Mouse (Mus musculus): Measurements from ENCODE around the gene Irgq.

Gene Irgq

DNA sequence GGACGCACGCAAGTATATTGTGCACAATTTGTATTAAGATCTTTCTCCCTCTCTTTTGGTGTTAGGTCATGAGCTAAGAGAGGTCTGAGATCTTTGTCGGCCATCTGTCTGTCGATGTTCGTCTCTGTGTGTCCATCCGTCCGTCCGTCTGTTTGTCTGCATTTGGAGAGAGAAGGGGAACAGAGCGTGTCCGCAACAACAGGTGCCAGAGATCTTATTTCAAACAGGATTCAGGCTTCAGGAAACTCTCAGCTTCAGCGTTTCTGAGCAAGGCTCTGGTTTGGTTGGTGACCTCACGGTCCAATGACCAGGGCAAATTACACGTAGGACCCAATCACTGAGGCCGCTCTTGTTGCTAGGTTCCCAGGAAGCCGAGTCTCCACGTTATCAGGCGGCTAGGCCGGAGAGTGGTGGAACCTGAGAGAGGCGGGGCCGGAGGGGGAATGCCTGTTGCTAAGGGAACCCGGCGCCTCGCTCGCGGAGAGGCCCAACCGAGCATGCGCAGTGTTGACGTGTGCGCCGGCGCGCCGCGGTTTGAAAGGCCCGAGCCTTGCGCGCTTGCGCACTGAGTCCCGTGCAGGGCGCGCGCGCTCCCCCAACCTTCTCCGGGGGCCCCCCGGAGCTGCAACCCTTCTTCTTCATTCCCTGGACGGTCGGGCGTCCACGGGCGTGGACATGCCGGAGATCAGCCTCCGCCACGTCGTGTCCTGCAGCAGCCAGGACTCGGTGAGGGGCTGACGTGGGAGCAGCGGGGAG is 16.3 kb downstream of the Irgq start:
- DNase-seq (ENCODE audit: low read depth) = peak; percentile 99

DNA sequence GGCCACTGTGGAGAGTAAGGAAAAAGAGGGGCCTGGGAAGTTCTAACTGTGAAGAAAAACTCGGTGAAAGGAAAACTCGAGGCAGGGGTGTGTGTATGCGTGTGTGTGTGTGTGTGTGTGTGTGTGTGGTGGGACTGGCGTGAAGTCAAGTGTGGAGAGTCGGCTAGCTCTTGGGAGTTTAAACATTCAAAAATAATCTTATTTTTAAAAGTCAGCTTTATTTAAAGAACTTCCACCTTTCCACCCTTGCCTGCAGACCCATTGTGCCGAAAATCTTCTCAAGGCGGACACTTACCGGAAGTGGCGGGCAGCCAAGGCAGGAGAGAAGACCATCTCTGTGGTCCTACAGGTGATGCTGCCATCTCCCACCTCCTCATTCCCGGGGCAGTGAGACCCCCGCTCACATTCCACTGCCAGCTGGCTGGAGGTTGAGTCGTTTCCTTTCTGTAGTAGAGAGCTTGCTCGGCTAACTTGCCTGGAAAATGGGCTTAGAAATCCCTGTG is 17.1 kb downstream of the Irgq start:
- no peak for DNase-seq (ENCODE audit: low read depth)

DNA sequence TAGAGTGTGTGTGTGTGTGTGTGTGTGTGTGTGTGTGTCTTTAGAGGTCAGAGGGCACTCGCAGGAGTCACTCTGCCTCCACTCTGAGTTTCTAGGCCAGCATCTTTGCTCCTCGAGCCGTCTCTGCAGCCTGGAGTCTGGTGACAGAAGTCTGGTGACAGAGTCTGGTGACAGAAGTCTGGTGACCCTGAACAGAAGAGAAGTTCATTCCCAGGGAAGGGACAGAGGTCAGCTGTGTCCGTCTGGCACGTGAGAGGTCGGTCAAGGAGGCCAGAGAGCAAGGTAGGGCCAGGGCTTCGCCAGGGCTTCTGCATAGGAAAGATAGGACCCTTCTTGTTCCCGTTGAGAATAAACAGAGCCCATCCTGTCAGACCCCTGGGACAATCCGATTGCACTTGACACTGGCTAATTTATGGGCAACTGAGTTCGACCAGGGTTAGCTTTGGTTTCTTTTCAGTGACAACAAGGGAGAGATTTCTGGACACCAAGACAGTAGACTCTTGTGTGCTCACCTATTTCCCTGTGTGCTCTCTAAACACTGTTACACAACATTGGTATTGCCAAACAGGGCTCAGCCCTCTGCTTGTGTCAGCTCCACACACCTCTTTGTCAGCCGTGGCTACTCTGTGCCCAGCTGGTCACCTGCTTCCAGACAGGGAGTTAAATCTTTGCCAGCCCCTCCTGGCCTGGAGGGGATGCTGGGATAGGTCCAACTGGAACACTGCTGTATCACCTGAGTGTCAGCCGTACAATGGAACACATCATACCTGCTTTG is 21.7 kb downstream of the Irgq start:
- DNase-seq (ENCODE audit: low read depth) = no peak

- DNase-seq (ENCODE audit: low read depth) = no peak
Measured at GRCm38 (mm10) chr7:24555786-24556185, 25.3 kb downstream of the Irgq start.

DNA sequence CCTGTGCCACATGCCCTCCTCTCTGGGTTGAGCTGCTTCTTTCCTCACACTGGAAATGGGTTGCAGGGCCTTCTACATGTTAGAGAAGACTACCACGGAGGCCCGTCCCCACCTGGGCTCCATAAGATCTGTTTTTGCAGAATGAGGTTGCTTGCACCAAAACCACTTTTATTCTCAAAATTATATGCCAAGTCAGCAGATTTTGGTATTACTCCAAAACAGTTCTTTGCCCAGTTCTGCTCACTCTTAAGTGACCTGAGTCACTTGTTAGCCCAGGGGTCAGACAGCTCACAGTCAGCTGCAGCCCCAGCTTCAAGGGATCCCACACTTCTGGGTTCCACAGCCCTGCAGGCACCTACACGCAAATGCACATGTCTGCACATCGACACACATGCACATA is 31.0 kb downstream of the Irgq start:
- DNase-seq (ENCODE audit: low read depth) = no peak

- no peak for DNase-seq (ENCODE audit: low read depth)
Measured at GRCm38 (mm10) chr7:24563191-24563836, 32.8 kb downstream of the Irgq start.

DNA sequence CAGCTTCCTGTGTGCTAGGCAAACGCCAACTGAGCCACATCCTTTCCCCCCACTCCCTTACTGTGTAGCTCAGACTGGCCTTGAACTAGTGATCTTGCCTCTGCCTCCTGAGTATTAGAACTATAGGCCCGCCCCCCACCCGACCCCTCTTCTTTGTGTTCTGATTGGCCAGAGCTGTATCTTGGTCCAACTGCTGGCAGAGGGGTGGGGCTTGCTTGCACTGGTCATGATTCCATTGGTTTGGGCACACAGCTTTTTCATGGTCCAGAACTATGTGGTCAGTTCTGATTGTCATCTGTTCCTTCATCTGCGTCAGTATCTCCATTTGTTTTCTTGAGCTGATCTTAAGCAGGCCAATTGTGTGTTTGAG is 33.3 kb downstream of the Irgq start:
- no peak for DNase-seq (ENCODE audit: low read depth)

DNA sequence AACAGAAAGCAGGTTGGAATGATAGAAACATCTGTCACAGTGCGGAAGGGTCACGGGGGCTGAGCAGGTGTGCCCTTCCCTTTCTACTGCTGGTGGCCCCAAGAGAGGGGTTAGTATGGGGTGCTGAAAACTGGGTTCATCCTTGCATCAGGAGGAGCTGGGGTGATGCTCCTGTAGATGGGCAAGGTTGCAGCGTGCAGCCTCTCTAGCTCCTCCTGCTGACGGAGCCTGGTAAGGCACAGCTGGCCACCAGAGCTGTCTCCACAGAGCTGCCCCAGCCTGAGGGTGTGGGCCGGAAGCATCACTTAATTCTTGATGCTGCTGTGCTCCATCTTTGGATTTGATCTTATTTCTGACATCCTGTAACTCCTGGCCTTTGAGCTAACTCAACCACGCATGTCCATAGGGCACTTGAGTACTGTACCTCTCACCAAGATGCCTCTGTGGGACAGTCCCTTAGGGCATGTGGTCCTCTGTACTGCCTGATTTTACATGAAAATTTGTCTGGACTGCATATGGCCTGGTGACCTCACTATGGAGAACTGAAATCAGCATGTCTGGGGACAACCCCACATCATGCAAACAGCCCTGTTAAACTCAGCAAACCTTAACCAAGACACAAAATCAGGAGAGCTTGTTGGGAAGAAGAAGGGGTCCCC is 34.2 kb downstream of the Irgq start:
- DNase-seq (ENCODE audit: low read depth) = peak; percentile 84

DNA sequence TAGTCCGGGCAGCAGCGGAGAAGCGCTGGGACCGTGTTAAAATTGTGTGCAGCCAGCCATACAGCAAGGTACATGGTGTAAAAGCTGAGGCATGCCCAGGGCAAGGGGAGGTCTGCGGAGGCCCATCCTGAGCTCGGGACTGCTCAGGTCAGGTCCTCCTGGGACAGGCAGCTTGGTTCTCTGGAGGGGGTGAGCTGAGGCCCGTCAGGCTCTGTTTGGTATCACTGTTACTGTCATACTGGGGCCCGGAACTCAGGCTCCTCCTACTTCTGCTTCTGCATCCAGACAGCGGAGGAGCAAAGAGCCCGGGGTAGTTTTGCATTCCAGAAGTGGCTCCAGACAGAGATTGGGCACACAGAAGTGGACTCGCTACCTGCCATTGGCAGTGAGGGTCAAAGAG is 35.1 kb downstream of the Irgq start:
- no peak for DNase-seq (ENCODE audit: low read depth)

DNA sequence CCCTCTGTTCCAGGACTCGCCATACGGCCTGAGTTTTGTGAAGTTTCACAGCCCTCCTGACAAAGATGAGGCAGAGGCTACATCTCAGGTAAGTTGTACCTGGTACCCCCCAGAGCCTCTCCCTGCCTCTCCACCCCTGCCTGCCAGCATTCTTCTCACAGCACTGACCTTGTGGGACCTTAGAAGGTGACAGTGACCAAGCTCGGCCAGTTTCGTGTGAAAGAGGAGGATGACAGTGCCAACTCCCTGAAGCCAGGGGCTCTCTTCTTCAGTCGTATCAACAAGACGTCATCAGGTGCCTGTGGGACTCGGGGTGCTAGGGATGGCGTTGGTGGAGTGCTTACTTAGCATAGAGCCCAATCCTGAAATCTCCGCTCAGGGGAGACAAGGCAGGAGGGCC is 35.7 kb downstream of the Irgq start:
- no peak for DNase-seq (ENCODE audit: low read depth)

- DNase-seq (ENCODE audit: low read depth) = no peak
Measured at GRCm38 (mm10) chr7:24568512-24568911, 38.0 kb downstream of the Irgq start.

GRCm38 (mm10) chr7:24571071-24571470 is 40.6 kb downstream of the Irgq start:
- no peak for DNase-seq (ENCODE audit: low read depth)

GRCm38 (mm10) chr7:24572455-24572854 is 42.0 kb downstream of the Irgq start:
- DNase-seq (ENCODE audit: low read depth) = peak; percentile 13

- peak; percentile 61 for DNase-seq (ENCODE audit: low read depth)
Measured at GRCm38 (mm10) chr7:24574224-24574796, 43.8 kb downstream of the Irgq start.

DNA sequence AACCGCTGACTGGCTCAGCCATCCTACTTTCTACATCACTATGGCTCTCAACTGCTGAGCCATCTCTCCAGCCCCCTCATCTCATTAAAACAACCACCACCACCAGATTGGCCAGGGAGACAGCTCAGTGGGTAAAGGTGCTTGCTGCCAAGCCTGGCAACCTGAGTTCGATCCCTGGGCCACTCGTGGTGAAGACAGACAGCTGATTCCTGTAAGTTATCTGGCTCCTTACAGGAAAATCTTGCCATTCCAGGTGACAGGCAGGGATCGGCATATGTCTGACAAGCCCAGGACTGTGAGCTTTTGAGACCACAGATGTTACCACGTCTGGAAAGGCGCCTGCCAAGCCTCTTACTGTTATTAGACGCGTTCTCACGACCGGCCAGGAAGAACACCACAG is 47.3 kb downstream of the Irgq start:
- DNase-seq (ENCODE audit: low read depth) = no peak

DNA sequence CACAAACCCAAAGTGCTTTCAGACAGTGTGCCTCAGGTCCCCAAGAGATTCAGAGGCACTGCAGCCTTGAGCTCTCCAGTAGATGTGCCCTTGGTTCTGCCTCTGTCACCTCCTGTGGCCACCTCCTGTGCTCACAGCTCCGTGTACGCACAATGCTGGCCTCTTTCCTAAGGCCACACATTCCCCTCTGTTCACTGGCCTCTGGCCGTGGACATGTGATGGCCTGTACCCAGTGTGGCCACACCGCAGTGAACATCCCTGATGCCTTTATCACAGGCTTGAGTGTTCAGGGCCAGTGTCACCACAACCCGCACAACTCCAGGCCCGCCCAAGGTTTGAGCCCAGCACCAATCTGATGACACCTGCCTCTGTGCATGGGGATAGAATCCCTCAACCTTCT is 54.4 kb downstream of the Irgq start:
- DNase-seq (ENCODE audit: low read depth) = no peak

- no peak for DNase-seq (ENCODE audit: low read depth)
Measured at GRCm38 (mm10) chr7:24585995-24586394, 55.5 kb downstream of the Irgq start.

DNA sequence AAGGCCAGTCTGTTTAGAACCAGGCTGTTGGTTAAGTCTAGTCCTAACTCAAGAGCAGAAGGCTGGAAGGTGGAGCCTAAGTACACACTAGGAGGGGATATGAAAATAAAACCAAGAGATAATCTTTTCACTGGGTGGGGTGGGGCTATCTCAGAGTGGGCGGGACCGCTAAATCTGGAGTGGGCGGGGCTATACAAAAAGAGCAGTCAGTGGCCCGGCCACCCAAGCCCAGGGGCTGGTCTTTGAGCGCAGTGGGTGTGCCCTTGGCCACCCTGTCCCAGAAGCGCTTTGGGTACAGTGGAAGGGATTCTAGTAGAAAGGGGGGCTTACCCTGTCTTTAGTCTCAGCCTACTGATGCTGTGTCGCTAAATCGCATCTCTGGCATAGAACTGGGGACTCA is 56.3 kb downstream of the Irgq start:
- no peak for DNase-seq (ENCODE audit: low read depth)

DNA sequence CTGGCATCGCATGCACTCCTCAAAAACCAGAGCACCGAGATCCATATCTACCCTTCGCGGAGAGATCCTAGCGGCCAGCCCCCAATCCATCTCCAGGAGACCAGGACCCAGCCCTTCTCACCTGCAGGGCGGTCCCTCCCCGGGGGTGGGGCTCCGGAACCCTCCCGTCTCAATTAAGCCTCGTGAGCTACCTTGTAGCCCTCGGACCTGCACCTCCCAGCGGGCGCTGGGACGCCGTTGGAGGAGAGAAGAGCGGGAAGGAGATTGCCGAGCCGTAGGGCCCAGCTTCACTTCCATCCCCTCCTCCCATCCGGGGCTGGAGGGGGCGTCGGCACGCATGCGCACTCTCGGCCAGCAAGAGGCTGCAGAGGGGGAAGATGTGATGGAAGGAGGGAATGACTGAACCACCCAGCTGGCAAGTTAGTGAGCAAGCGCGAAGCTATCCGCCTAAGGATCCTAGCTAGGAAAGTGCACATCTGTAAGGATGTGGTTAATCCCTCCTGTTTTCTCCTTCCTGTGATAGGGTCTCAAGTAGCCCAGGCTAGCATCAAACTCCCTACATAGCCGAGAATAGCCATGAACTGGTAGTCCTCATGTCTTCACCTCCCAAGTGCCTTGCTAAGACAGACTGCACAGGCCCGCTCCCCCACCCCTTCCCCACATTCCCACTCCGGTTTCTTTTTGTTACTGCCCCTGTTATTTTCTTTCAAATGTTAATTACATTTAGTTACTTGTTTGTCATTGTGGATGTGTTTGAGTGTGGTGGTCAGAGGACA is 57.0 kb downstream of the Irgq start, which contains the start of the genes Ethe1 and Zfp575:
Gene Ethe1 (plus strand): TSS at position 214 of the 776 bp plus-strand sequence.
Gene Zfp575 (minus strand): TSS at position 312 of the 776 bp plus-strand sequence.
- no peak for DNase-seq (ENCODE audit: low read depth)
